Mouse (Mus musculus): Measurements from ENCODE around the gene Doc2g. TPM values are rescaled to one million over a fixed set of nuclear protein-coding genes. Genes with fewer than 3 reads are reported as not detected.
A peak's percentile ranks its signal among the peaks of the same experiment; 100 is the strongest.

The Doc2g gene
- polyA plus RNA-seq, 1 experiment from 2014 or later, result 4.1 TPM

DNA sequence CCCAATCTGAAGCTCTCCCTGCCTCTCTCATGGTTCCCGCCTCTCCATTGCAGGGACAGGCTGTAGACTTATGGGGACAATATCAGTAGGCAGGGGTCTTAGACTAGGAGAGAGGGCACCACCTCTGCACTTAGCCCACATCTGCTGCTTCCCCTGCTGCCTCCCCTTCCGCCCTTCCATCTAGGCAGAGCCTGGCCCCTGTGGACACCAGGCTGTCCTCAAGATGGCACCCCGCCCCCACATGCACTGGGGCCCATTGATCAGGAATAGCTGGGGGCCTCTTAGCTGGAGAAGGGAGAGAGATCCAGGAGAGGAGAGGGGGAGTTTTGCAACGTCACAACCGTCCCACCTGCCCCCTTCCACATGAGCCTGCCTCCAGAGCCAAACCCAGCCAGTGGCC, 10.7 kb upstream of the Doc2g start, which contains the start of gene Tbx10:
Gene Tbx10, plus strand, starts transcription at position 337 of the 400 bp plus-strand sequence.
- H3K4me2 ChIP-seq (ENCODE audit: low read depth, severe bottlenecking), result no peak within 1 kb of the TSS
- ATAC-seq (ENCODE audit: insufficient number of reproducible peaks, low FRiP score, low TSS enrichment, low read depth) (no peak), DNase-seq (ENCODE audit: low spot score) (no peak)
- H3K9ac ChIP-seq (ENCODE audit: low read length), result no peak within 1 kb of the TSS
- 54% methylated on average over 5 of the region's 5 CpGs for WGBS
- no peaks in the 10 kb centered on the region for H3K9me3 ChIP-seq (ENCODE audit: control insufficient read depth, low read length)
- H3K27ac ChIP-seq (replicated peaks; ENCODE audit: low read depth, low read length), result no peak within 1 kb of the TSS
- H3K4me3 ChIP-seq (ENCODE audit: low read depth, low read length), result no peak within 1 kb of the TSS
- no peaks in the 10 kb centered on the region for H3K4me1 ChIP-seq (ENCODE audit: control insufficient read depth, insufficient read depth, low read length)
- H3K27me3 ChIP-seq (ENCODE audit: control insufficient read depth, insufficient read depth, low read length), result no peaks in the 10 kb centered on the region
- no peaks in the 10 kb centered on the region for H3K36me3 ChIP-seq (ENCODE audit: control insufficient read depth, insufficient read depth, low read length)

DNA sequence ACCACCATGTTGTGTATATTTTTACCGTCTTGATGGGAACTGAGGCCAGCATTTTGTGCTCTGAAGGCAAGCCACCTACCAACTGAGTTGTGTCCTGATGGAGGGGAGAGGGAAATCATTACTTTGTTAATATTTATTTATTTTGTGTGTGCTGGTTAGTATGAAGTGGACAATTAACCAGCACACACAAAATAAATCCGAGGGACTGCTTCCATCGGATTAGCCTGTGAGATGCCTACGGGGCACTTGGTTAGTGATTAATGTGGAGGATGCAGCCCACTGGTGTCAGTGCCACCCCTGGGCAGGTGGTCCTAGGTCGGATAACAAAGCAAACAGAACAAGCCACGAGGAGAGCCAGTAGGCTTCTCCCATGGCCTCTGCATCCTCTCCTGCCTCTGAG, 8.2 kb upstream of the Doc2g start:
- 74% methylated on average over 6 of the region's 6 CpGs for WGBS
- H3K36me3 ChIP-seq (ENCODE audit: control insufficient read depth, insufficient read depth, low read length), result no peaks in the 10 kb centered on the region
- no peak overlapping the region for H3K4me3 ChIP-seq (ENCODE audit: low read depth, low read length)
- no peaks in the 10 kb centered on the region for H3K27me3 ChIP-seq (ENCODE audit: control insufficient read depth, insufficient read depth, low read length)
- no peak for ATAC-seq (ENCODE audit: insufficient number of reproducible peaks, low FRiP score, low TSS enrichment, low read depth)
- no peak for DNase-seq (ENCODE audit: low spot score)
- no peak overlapping the region for H3K27ac ChIP-seq (replicated peaks; ENCODE audit: low read depth, low read length)
- no peak overlapping the region for H3K4me2 ChIP-seq (ENCODE audit: low read depth, severe bottlenecking)
- no peak overlapping the region for H3K9ac ChIP-seq (ENCODE audit: low read length)
- no peaks in the 10 kb centered on the region for H3K9me3 ChIP-seq (ENCODE audit: control insufficient read depth, low read length)
- no peaks in the 10 kb centered on the region for H3K4me1 ChIP-seq (ENCODE audit: control insufficient read depth, insufficient read depth, low read length)

DNA sequence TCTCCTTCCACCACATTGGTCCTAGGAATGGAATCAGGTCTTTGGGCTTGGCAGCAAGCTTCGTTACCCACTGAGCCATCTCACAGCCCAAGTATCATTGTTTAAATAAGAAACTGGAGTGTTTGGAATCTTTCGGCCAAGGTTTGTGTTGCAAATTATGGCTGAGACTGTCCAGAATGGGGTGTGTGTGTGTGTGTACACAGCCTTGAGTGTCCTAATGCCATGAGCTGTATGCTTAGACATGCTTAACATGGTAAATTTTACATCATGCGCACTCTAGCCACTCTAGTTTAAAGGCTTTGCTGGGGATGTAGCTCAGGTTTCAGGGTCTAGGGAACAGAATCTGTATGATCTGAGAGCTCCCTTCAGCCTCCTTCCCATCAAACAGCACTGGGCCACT, 7.6 kb upstream of the Doc2g start:
- WGBS, result 91% methylated on average over 3 of the region's 3 CpGs
- Histone ChIP-seq H3K27me3 (ENCODE audit: control insufficient read depth, insufficient read depth, low read length) (no peaks in the 10 kb centered on the region), H3K4me3 (ENCODE audit: low read depth, low read length) (no peak overlapping the region), H3K9me3 (ENCODE audit: control insufficient read depth, low read length) (no peaks in the 10 kb centered on the region), H3K4me2 (ENCODE audit: low read depth, severe bottlenecking) (no peak overlapping the region), H3K27ac (replicated peaks; ENCODE audit: low read depth, low read length) (no peak overlapping the region), H3K36me3 (ENCODE audit: control insufficient read depth, insufficient read depth, low read length) (no peaks in the 10 kb centered on the region), H3K9ac (ENCODE audit: low read length) (no peak overlapping the region), H3K4me1 (ENCODE audit: control insufficient read depth, insufficient read depth, low read length) (no peaks in the 10 kb centered on the region)
- DNase-seq (ENCODE audit: low spot score), result no peak
- no peak for ATAC-seq (ENCODE audit: insufficient number of reproducible peaks, low FRiP score, low TSS enrichment, low read depth)

DNA sequence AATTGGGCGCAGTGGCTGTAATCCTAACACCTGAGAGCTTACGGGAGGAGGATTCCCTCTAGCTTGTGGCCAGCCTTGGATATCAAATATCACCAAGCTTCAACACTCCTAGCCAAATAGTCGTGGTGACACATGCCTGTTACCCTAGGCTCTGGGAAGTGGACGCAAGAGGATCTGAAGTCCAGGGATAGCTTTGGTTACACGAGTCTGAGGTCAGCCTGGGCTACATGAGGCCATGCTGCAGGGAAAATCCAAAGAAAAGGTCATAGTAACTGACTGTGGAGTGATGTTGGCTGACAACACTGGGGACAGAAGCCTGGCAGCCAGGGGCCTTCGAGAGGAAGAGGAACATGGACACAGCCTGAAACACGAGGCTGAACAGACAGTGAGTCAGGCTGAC, 7.0 kb upstream of the Doc2g start:
- H3K4me3 ChIP-seq (ENCODE audit: low read depth, low read length), result no peak overlapping the region
- no peak overlapping the region for H3K4me2 ChIP-seq (ENCODE audit: low read depth, severe bottlenecking)
- DNase-seq (ENCODE audit: low spot score) (no peak), ATAC-seq (ENCODE audit: insufficient number of reproducible peaks, low FRiP score, low TSS enrichment, low read depth) (no peak)
- no peaks in the 10 kb centered on the region for H3K27me3 ChIP-seq (ENCODE audit: control insufficient read depth, insufficient read depth, low read length)
- no peaks in the 10 kb centered on the region for H3K9me3 ChIP-seq (ENCODE audit: control insufficient read depth, low read length)
- no peaks in the 10 kb centered on the region for H3K36me3 ChIP-seq (ENCODE audit: control insufficient read depth, insufficient read depth, low read length)
- no peak overlapping the region for H3K9ac ChIP-seq (ENCODE audit: low read length)
- H3K4me1 ChIP-seq (ENCODE audit: control insufficient read depth, insufficient read depth, low read length), result peaks cover 1% of the 10 kb centered on the region
- H3K27ac ChIP-seq (replicated peaks; ENCODE audit: low read depth, low read length), result no peak overlapping the region
- 67% methylated on average over 7 of the region's 7 CpGs for WGBS

DNA sequence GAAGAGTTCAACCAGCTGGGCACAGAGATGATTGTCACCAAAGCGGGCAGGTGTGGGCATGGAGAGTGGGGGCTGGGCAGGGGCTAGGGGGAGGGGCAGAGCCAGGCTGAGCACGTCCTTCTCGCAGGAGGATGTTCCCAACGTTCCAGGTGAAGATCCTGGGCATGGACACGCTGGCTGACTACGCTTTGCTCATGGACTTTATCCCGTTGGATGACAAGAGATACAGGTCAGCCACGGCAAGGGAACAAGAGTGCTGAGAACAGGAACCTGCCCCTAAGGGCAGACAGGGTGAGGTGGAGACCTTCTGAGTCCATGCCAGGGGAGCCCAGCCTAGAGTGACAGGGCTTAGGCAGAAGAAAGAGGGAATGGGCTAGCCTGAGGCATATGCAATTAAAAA, 6.4 kb upstream of the Doc2g start:
- Histone ChIP-seq H3K4me1 (ENCODE audit: control insufficient read depth, insufficient read depth, low read length) (peaks cover 8% of the 10 kb centered on the region), H3K36me3 (ENCODE audit: control insufficient read depth, insufficient read depth, low read length) (no peaks in the 10 kb centered on the region), H3K9ac (ENCODE audit: low read length) (no peak overlapping the region), H3K27me3 (ENCODE audit: control insufficient read depth, insufficient read depth, low read length) (no peaks in the 10 kb centered on the region), H3K4me3 (ENCODE audit: low read depth, low read length) (no peak overlapping the region), H3K27ac (replicated peaks; ENCODE audit: low read depth, low read length) (no peak overlapping the region), H3K9me3 (ENCODE audit: control insufficient read depth, low read length) (no peaks in the 10 kb centered on the region), H3K4me2 (ENCODE audit: low read depth, severe bottlenecking) (no peak overlapping the region)
- DNase-seq (ENCODE audit: low spot score), result no peak
- 90% methylated on average over 8 of the region's 8 CpGs for WGBS
- ATAC-seq (ENCODE audit: insufficient number of reproducible peaks, low FRiP score, low TSS enrichment, low read depth), result no peak

DNA sequence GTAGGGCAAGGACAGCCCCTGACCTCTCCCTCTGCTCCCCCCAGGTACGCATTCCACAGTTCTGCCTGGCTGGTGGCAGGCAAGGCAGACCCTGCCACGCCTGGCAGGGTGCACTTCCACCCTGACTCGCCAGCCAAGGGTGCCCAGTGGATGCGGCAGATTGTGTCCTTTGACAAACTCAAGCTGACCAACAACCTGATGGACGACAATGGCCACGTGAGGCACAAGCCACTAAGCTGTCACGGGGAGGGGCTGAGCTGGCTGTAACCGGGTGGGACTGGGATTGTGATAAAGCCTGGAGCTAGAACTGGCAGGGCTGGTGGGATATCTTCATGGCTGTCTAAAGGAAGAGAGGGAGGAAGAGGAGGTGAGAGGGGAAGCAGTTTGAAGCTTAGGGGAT, 5.9 kb upstream of the Doc2g start:
- peaks cover 8% of the 10 kb centered on the region for H3K4me1 ChIP-seq (ENCODE audit: control insufficient read depth, insufficient read depth, low read length)
- no peak for ATAC-seq (ENCODE audit: insufficient number of reproducible peaks, low FRiP score, low TSS enrichment, low read depth)
- H3K4me3 ChIP-seq (ENCODE audit: low read depth, low read length), result no peak overlapping the region
- no peak for DNase-seq (ENCODE audit: low spot score)
- no peak overlapping the region for H3K4me2 ChIP-seq (ENCODE audit: low read depth, severe bottlenecking)
- H3K27me3 ChIP-seq (ENCODE audit: control insufficient read depth, insufficient read depth, low read length), result no peaks in the 10 kb centered on the region
- H3K27ac ChIP-seq (replicated peaks; ENCODE audit: low read depth, low read length), result no peak overlapping the region
- no peaks in the 10 kb centered on the region for H3K9me3 ChIP-seq (ENCODE audit: control insufficient read depth, low read length)
- WGBS, result 70% methylated on average over 8 of the region's 8 CpGs
- no peaks in the 10 kb centered on the region for H3K36me3 ChIP-seq (ENCODE audit: control insufficient read depth, insufficient read depth, low read length)
- no peak overlapping the region for H3K9ac ChIP-seq (ENCODE audit: low read length)

DNA sequence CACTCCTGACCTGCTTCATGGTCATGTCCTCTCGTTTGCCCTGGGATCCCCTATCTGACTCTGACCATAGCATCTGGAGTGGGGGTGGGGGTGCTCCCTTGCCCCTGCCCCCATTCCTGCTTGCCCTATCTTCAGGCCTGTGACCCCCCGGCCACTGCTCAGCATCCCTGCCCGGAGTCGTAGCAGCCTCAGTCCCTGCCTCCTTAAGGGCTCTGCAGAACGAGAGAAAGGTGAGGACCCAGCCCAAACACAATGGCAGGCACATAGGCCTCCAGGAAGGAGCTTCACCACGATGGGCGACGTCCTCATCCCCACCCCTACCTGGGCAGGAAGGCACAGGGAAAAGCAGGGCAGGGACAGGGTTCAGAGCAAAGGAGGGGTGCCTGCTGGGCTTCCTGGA, 4.8 kb upstream of the Doc2g start:
- no peak for DNase-seq (ENCODE audit: low spot score)
- no peaks in the 10 kb centered on the region for H3K36me3 ChIP-seq (ENCODE audit: control insufficient read depth, insufficient read depth, low read length)
- no peak overlapping the region for H3K27ac ChIP-seq (replicated peaks; ENCODE audit: low read depth, low read length)
- no peak overlapping the region for H3K4me3 ChIP-seq (ENCODE audit: low read depth, low read length)
- no peak overlapping the region for H3K4me2 ChIP-seq (ENCODE audit: low read depth, severe bottlenecking)
- H3K9ac ChIP-seq (ENCODE audit: low read length), result no peak overlapping the region
- 71% methylated on average over 8 of the region's 8 CpGs for WGBS
- no peaks in the 10 kb centered on the region for H3K9me3 ChIP-seq (ENCODE audit: control insufficient read depth, low read length)
- peaks cover 8% of the 10 kb centered on the region for H3K4me1 ChIP-seq (ENCODE audit: control insufficient read depth, insufficient read depth, low read length)
- no peaks in the 10 kb centered on the region for H3K27me3 ChIP-seq (ENCODE audit: control insufficient read depth, insufficient read depth, low read length)
- no peak for ATAC-seq (ENCODE audit: insufficient number of reproducible peaks, low FRiP score, low TSS enrichment, low read depth)

DNA sequence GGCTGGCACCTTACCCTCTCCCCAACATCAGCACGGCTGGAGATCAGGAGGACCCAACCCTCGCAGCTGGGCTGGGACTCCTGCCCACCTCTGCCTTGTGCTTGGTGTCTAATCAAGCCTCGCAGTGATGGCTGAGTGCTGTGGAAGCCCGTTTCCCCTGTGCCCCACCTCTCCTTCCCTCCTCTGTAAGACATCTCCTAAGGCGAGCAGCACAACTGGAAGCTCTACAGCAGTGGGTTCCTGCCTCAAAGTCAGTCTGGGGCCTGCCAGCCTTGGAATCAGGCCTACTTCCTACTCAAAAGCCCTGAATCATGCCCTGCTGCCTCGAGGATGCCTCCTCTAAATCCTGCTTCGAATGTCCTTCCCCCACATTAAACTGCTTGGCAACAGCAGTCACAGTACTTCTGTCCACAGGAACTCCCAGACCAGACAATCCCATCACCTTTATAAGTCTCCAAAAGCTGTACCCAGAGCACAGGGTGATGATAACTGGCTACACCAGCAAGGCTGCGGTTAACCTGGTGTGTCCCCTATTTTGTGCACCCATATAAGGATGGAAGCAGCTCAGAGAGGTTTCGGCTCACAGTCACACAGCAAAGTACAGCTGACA, 3.9 kb upstream of the Doc2g start:
- no peak for DNase-seq (ENCODE audit: low spot score)
- Histone ChIP-seq H3K27ac (replicated peaks; ENCODE audit: low read depth, low read length) (no peak overlapping the region), H3K4me2 (ENCODE audit: low read depth, severe bottlenecking) (peak overlapping the region; percentile 87), H3K4me3 (ENCODE audit: low read depth, low read length) (0 out of 2 replicates have a peak overlapping the region, but pooled peaks have one; percentile 75), H3K27me3 (ENCODE audit: control insufficient read depth, insufficient read depth, low read length) (no peaks in the 10 kb centered on the region), H3K9me3 (ENCODE audit: control insufficient read depth, low read length) (no peaks in the 10 kb centered on the region), H3K4me1 (ENCODE audit: control insufficient read depth, insufficient read depth, low read length) (peaks cover 8% of the 10 kb centered on the region), H3K36me3 (ENCODE audit: control insufficient read depth, insufficient read depth, low read length) (no peaks in the 10 kb centered on the region), H3K9ac (ENCODE audit: low read length) (no peak overlapping the region)
- ATAC-seq (ENCODE audit: insufficient number of reproducible peaks, low FRiP score, low TSS enrichment, low read depth), result no peak
- 89% methylated on average over 9 of the region's 9 CpGs for WGBS

Measured in limb, embryonic 11.5 days (tissue).